Mouse (Mus musculus): ENCODE results near the gene Aldh1l1. TPM values are rescaled to one million over a fixed set of nuclear protein-coding genes. Genes with fewer than 3 reads are reported as not detected.

The Aldh1l1 gene
- polyA plus RNA-seq, 1 experiment = not detected

GRCm38 (mm10) chr6:90494566-90494965 lies 8.3 kb downstream of the Aldh1l1 start:
- H3K36me3 ChIP-seq (ENCODE audit: control insufficient read depth) = no peaks in the 10 kb centered on the region
- no peaks in the 10 kb centered on the region for H3K9me3 ChIP-seq (ENCODE audit: control insufficient read depth, low read length)
- TF ChIP-seq TAL1 (IDR thresholded peaks at IDR 0.05; ENCODE audit: low read length) (no peak), GATA1 (IDR thresholded peaks at IDR 0.05; ENCODE audit: low read length) (no peak)
- H3K4me1 ChIP-seq (ENCODE audit: control insufficient read depth) = no peaks in the 10 kb centered on the region
- H3K4me3 ChIP-seq (replicated peaks) = no peak overlapping the region
- no peaks in the 10 kb centered on the region for H3K27me3 ChIP-seq (ENCODE audit: control insufficient read depth)

GRCm38 (mm10) chr6:90495282-90495912 lies 9.2 kb downstream of the Aldh1l1 start:
- TF ChIP-seq GATA1 (IDR thresholded peaks at IDR 0.05; ENCODE audit: low read length) = no peak
- TF ChIP-seq TAL1 (IDR thresholded peaks at IDR 0.05; ENCODE audit: low read length) = no peak
- H3K4me1 ChIP-seq (ENCODE audit: control insufficient read depth) = no peaks in the 10 kb centered on the region
- no peaks in the 10 kb centered on the region for H3K36me3 ChIP-seq (ENCODE audit: control insufficient read depth)

GRCm38 (mm10) chr6:90496217-90496616 lies 10.0 kb downstream of the Aldh1l1 start:
- TF ChIP-seq GATA1 (IDR thresholded peaks at IDR 0.05; ENCODE audit: low read length) = no peak
- TF ChIP-seq TAL1 (IDR thresholded peaks at IDR 0.05; ENCODE audit: low read length) = no peak
- Histone ChIP-seq H3K4me1 (ENCODE audit: control insufficient read depth) (no peaks in the 10 kb centered on the region), H3K4me3 (replicated peaks) (no peak overlapping the region), H3K36me3 (ENCODE audit: control insufficient read depth) (no peaks in the 10 kb centered on the region), H3K9me3 (ENCODE audit: control insufficient read depth, low read length) (no peaks in the 10 kb centered on the region), H3K27me3 (ENCODE audit: control insufficient read depth) (no peaks in the 10 kb centered on the region)

More at GRCm38 (mm10) chr6:90495282-90495912, 9.2 kb downstream of the Aldh1l1 start:
- Histone ChIP-seq H3K9me3 (ENCODE audit: control insufficient read depth, low read length) (no peaks in the 10 kb centered on the region), H3K27me3 (ENCODE audit: control insufficient read depth) (no peaks in the 10 kb centered on the region), H3K4me3 (replicated peaks) (no peak overlapping the region)

- TF ChIP-seq GATA1 (IDR thresholded peaks at IDR 0.05; ENCODE audit: low read length) (no peak), TAL1 (IDR thresholded peaks at IDR 0.05; ENCODE audit: low read length) (no peak)
- no peaks in the 10 kb centered on the region for H3K27me3 ChIP-seq (ENCODE audit: control insufficient read depth)
- H3K4me3 ChIP-seq (replicated peaks) = no peak overlapping the region
These were observed 13.3 kb downstream of the Aldh1l1 start for GRCm38 (mm10) chr6:90499509-90499908.

GRCm38 (mm10) chr6:90501222-90501940 lies 15.2 kb downstream of the Aldh1l1 start:
- TF ChIP-seq GATA1 (IDR thresholded peaks at IDR 0.05; ENCODE audit: low read length) = no peak
- TF ChIP-seq TAL1 (IDR thresholded peaks at IDR 0.05; ENCODE audit: low read length) = no peak
- Histone ChIP-seq H3K4me3 (replicated peaks) (no peak overlapping the region), H3K36me3 (ENCODE audit: control insufficient read depth) (no peaks in the 10 kb centered on the region), H3K9me3 (ENCODE audit: control insufficient read depth, low read length) (no peaks in the 10 kb centered on the region), H3K4me1 (ENCODE audit: control insufficient read depth) (no peaks in the 10 kb centered on the region), H3K27me3 (ENCODE audit: control insufficient read depth) (no peaks in the 10 kb centered on the region)

More at GRCm38 (mm10) chr6:90499509-90499908, 13.3 kb downstream of the Aldh1l1 start:
- Histone ChIP-seq H3K9me3 (ENCODE audit: control insufficient read depth, low read length) (no peaks in the 10 kb centered on the region), H3K36me3 (ENCODE audit: control insufficient read depth) (no peaks in the 10 kb centered on the region), H3K4me1 (ENCODE audit: control insufficient read depth) (no peaks in the 10 kb centered on the region)

GRCm38 (mm10) chr6:90505906-90506305 lies 19.7 kb downstream of the Aldh1l1 start:
- Histone ChIP-seq H3K4me3 (replicated peaks) (no peak overlapping the region), H3K4me1 (ENCODE audit: control insufficient read depth) (no peaks in the 10 kb centered on the region), H3K36me3 (ENCODE audit: control insufficient read depth) (no peaks in the 10 kb centered on the region), H3K9me3 (ENCODE audit: control insufficient read depth, low read length) (no peaks in the 10 kb centered on the region), H3K27me3 (ENCODE audit: control insufficient read depth) (no peaks in the 10 kb centered on the region)
- TF ChIP-seq GATA1 (IDR thresholded peaks at IDR 0.05; ENCODE audit: low read length) (no peak), TAL1 (IDR thresholded peaks at IDR 0.05; ENCODE audit: low read length) (no peak)

GRCm38 (mm10) chr6:90506673-90507311 lies 20.6 kb downstream of the Aldh1l1 start:
- H3K36me3 ChIP-seq (ENCODE audit: control insufficient read depth) = no peaks in the 10 kb centered on the region
- H3K9me3 ChIP-seq (ENCODE audit: control insufficient read depth, low read length) = no peaks in the 10 kb centered on the region
- no peaks in the 10 kb centered on the region for H3K27me3 ChIP-seq (ENCODE audit: control insufficient read depth)
- no peak overlapping the region for H3K4me3 ChIP-seq (replicated peaks)
- TF ChIP-seq GATA1 (IDR thresholded peaks at IDR 0.05; ENCODE audit: low read length) (no peak), TAL1 (IDR thresholded peaks at IDR 0.05; ENCODE audit: low read length) (no peak)
- no peaks in the 10 kb centered on the region for H3K4me1 ChIP-seq (ENCODE audit: control insufficient read depth)

GRCm38 (mm10) chr6:90507443-90507842 lies 21.2 kb downstream of the Aldh1l1 start:
- Histone ChIP-seq H3K36me3 (ENCODE audit: control insufficient read depth) (no peaks in the 10 kb centered on the region), H3K4me1 (ENCODE audit: control insufficient read depth) (no peaks in the 10 kb centered on the region), H3K27me3 (ENCODE audit: control insufficient read depth) (no peaks in the 10 kb centered on the region), H3K9me3 (ENCODE audit: control insufficient read depth, low read length) (no peaks in the 10 kb centered on the region), H3K4me3 (replicated peaks) (no peak overlapping the region)
- TF ChIP-seq TAL1 (IDR thresholded peaks at IDR 0.05; ENCODE audit: low read length) (no peak), GATA1 (IDR thresholded peaks at IDR 0.05; ENCODE audit: low read length) (no peak)

- H3K9me3 ChIP-seq (ENCODE audit: control insufficient read depth, low read length) = no peaks in the 10 kb centered on the region
- TF ChIP-seq TAL1 (IDR thresholded peaks at IDR 0.05; ENCODE audit: low read length) (no peak), GATA1 (IDR thresholded peaks at IDR 0.05; ENCODE audit: low read length) (no peak)
- no peak overlapping the region for H3K4me3 ChIP-seq (replicated peaks)
- H3K27me3 ChIP-seq (ENCODE audit: control insufficient read depth) = no peaks in the 10 kb centered on the region
- no peaks in the 10 kb centered on the region for H3K36me3 ChIP-seq (ENCODE audit: control insufficient read depth)
- H3K4me1 ChIP-seq (ENCODE audit: control insufficient read depth) = no peaks in the 10 kb centered on the region
These were observed 22.0 kb downstream of the Aldh1l1 start for GRCm38 (mm10) chr6:90508197-90508624.
